Mouse (Mus musculus): Measurements from ENCODE around the gene St3gal3. TPM values are rescaled to one million over a fixed set of nuclear protein-coding genes. Genes with fewer than 3 reads are reported as not detected.
A peak's percentile ranks its signal among the peaks of the same experiment; 100 is the strongest.

The St3gal3 gene
- total and polyA plus RNA-seq, 3 experiments: 16.4 to 23.3 TPM; not detected in 1

GRCm38 (mm10) chr4:118154889-118155288 is 20.2 kb upstream of the St3gal3 start:
- H3K4me1 ChIP-seq (ENCODE audit: control insufficient read depth in 1 of 2, insufficient read depth in 2 of 2, low read length in 2 of 2): peaks cover 10 to 25% of the 10 kb centered on the region in 2 experiments
- TF ChIP-seq EP300 (IDR thresholded peaks at IDR 0.05; ENCODE audit: low read depth in 1 of 2, low read length in 2 of 2) (peak in 1 of 2 experiments; percentile 61; a peak in 2 of 4 replicates), ELF1 (IDR thresholded peaks at IDR 0.05; ENCODE audit: low read depth, low read length) (no peak), MAX (IDR thresholded peaks at IDR 0.05; ENCODE audit: low read length) (peak; percentile 57; the same call in 1 of the 2 replicates), POLR2A (IDR thresholded peaks at IDR 0.05; ENCODE audit: control insufficient read depth in 1 of 2, insufficient read depth in 1 of 2, low read depth in 1 of 2, low read length in 2 of 2, poor library complexity in 1 of 2) (peak in 1 of 2 experiments; percentile 24; a peak in 1 of 4 replicates), TAL1 (IDR thresholded peaks at IDR 0.05; ENCODE audit: low read length) (peak; percentile 10; the same call in 1 of the 2 replicates), SMC3 (IDR thresholded peaks at IDR 0.05; ENCODE audit: low read depth, low read length) (no peak), NRF1 (IDR thresholded peaks at IDR 0.05; ENCODE audit: insufficient read depth, low read depth, low read length, poor library complexity, severe bottlenecking) (no peak), MYC (IDR thresholded peaks at IDR 0.05; ENCODE audit: low read depth, low read length) (peak; percentile 75), ZKSCAN1 (IDR thresholded peaks at IDR 0.05; ENCODE audit: low read depth, low read length) (no peak), ETS1 (IDR thresholded peaks at IDR 0.05; ENCODE audit: low read depth, low read length) (no peak), RAD21 (IDR thresholded peaks at IDR 0.05; ENCODE audit: low read depth, low read length) (no peak), USF2 (IDR thresholded peaks at IDR 0.05; ENCODE audit: borderline replicate concordance in 1 of 2, insufficient read depth in 1 of 2, low read depth in 1 of 2, low read length in 2 of 2) (no peak), E2F4 (IDR thresholded peaks at IDR 0.05; ENCODE audit: borderline replicate concordance, low read depth, low read length) (no peak), ZMIZ1 (IDR thresholded peaks at IDR 0.05; ENCODE audit: low read depth, low read length) (no peak), MAZ (IDR thresholded peaks at IDR 0.05; ENCODE audit: low read depth, low read length) (no peak), GATA1 (IDR thresholded peaks at IDR 0.05; ENCODE audit: low read depth, low read length) (peak; percentile 31)
- peak; percentile 55 for DNase-seq (ENCODE audit: low read depth, low spot score)
- no peaks in the 10 kb centered on the region for H3K79me2 ChIP-seq (ENCODE audit: control insufficient read depth, insufficient read depth, low read length, poor library complexity)
- peaks cover 15 to 19% of the 10 kb centered on the region in 2 experiments for H3K36me3 ChIP-seq (ENCODE audit: control insufficient read depth in 1 of 2, insufficient read depth in 2 of 2, low read length in 2 of 2)
- no peaks in the 10 kb centered on the region for H3K9me3 ChIP-seq (replicated peaks; ENCODE audit: insufficient read depth, low read length)
- H3K9ac ChIP-seq (ENCODE audit: control insufficient read depth, low read depth, low read length, poor library complexity, severe bottlenecking): peak overlapping the region; percentile 9; the same call in 1 of the 2 replicates
- no peak overlapping the region for H3K4me3 ChIP-seq (ENCODE audit: control insufficient read depth in 1 of 2, insufficient read depth in 1 of 2, low read depth in 2 of 2, low read length in 2 of 2)
- peak overlapping the region; percentile 40 for H3K27ac ChIP-seq (ENCODE audit: control insufficient read depth, low read depth, low read length)
- H3K27me3 ChIP-seq (ENCODE audit: control insufficient read depth in 1 of 2, insufficient read depth in 2 of 2, low read length in 2 of 2): no peaks in the 10 kb centered on the region

GRCm38 (mm10) chr4:118152020-118152785 is 17.5 kb upstream of the St3gal3 start:
- no peaks in the 10 kb centered on the region for H3K79me2 ChIP-seq (ENCODE audit: control insufficient read depth, insufficient read depth, low read length, poor library complexity)
- H3K4me1 ChIP-seq (ENCODE audit: control insufficient read depth in 1 of 2, insufficient read depth in 2 of 2, low read length in 2 of 2): peaks cover 10 to 25% of the 10 kb centered on the region in 2 experiments
- 0 out of 2 replicates have a peak overlapping the region, but pooled peaks have one; percentile 8 for H3K9ac ChIP-seq (ENCODE audit: control insufficient read depth, low read depth, low read length, poor library complexity, severe bottlenecking)
- peaks cover 15 to 18% of the 10 kb centered on the region in 2 experiments for H3K36me3 ChIP-seq (ENCODE audit: control insufficient read depth in 1 of 2, insufficient read depth in 2 of 2, low read length in 2 of 2)
- peak overlapping the region; percentile 64 for H3K27ac ChIP-seq (ENCODE audit: control insufficient read depth, low read depth, low read length)
- DNase-seq (ENCODE audit: low read depth, low spot score): peak; percentile 88
- H3K9me3 ChIP-seq (replicated peaks; ENCODE audit: insufficient read depth, low read length): no peaks in the 10 kb centered on the region
- H3K27me3 ChIP-seq (ENCODE audit: control insufficient read depth in 1 of 2, insufficient read depth in 2 of 2, low read length in 2 of 2): no peaks in the 10 kb centered on the region
- H3K4me3 ChIP-seq (ENCODE audit: control insufficient read depth in 1 of 2, insufficient read depth in 1 of 2, low read depth in 2 of 2, low read length in 2 of 2): no peak overlapping the region
- peak; percentile 65 for TF ChIP-seq MXI1 (IDR thresholded peaks at IDR 0.05; ENCODE audit: low read depth, low read length)
- no peak for TF ChIP-seq GABPA (IDR thresholded peaks at IDR 0.05; ENCODE audit: low read depth, low read length)
- TF ChIP-seq EP300 (IDR thresholded peaks at IDR 0.05; ENCODE audit: low read depth in 1 of 2, low read length in 2 of 2): peak in 1 of 2 experiments; percentile 35; a peak in 1 of 4 replicates
- TF ChIP-seq GATA1 (IDR thresholded peaks at IDR 0.05; ENCODE audit: low read depth, low read length): no peak
- no peak for TF ChIP-seq POLR2AphosphoS5 (IDR thresholded peaks at IDR 0.05; ENCODE audit: borderline replicate concordance, low read depth, low read length)
- no peak for TF ChIP-seq TAL1 (IDR thresholded peaks at IDR 0.05; ENCODE audit: low read length)
- TF ChIP-seq MAFK (IDR thresholded peaks at IDR 0.05; ENCODE audit: borderline replicate concordance, low read depth, low read length): no peak
- TF ChIP-seq BHLHE40 (IDR thresholded peaks at IDR 0.05; ENCODE audit: borderline replicate concordance, low read depth, low read length): no peak
- no peak for TF ChIP-seq MEF2A (IDR thresholded peaks at IDR 0.05; ENCODE audit: extremely low read depth, insufficient replicate concordance, low read depth, low read length, poor library complexity, severe bottlenecking)
- peak; percentile 50 for TF ChIP-seq SIN3A (IDR thresholded peaks at IDR 0.05; ENCODE audit: low read length)
- TF ChIP-seq ZNF384 (IDR thresholded peaks at IDR 0.05; ENCODE audit: low read depth, low read length): no peak
- TF ChIP-seq USF2 (IDR thresholded peaks at IDR 0.05; ENCODE audit: borderline replicate concordance in 1 of 2, insufficient read depth in 1 of 2, low read depth in 1 of 2, low read length in 2 of 2): no peak
- TF ChIP-seq NELFE (IDR thresholded peaks at IDR 0.05; ENCODE audit: low read depth, low read length): no peak
- peak; percentile 53; the same call in 1 of the 2 replicates for TF ChIP-seq MYC (IDR thresholded peaks at IDR 0.05; ENCODE audit: low read depth, low read length)
- TF ChIP-seq MAX (IDR thresholded peaks at IDR 0.05; ENCODE audit: low read length): peak; percentile 42; the same call in 1 of the 2 replicates
- peak; percentile 30; the same call in 1 of the 2 replicates for TF ChIP-seq NRF1 (IDR thresholded peaks at IDR 0.05; ENCODE audit: insufficient read depth, low read depth, low read length, poor library complexity, severe bottlenecking)
- peak in 1 of 2 experiments; percentile 32; a peak in 1 of 4 replicates for TF ChIP-seq POLR2A (IDR thresholded peaks at IDR 0.05; ENCODE audit: control insufficient read depth in 1 of 2, insufficient read depth in 1 of 2, low read depth in 1 of 2, low read length in 2 of 2, poor library complexity in 1 of 2)
- no peak for TF ChIP-seq MYB (IDR thresholded peaks at IDR 0.05; ENCODE audit: low read depth, low read length)
- TF ChIP-seq ZMIZ1 (IDR thresholded peaks at IDR 0.05; ENCODE audit: low read depth, low read length): no peak
